Mouse (Mus musculus) liver, embryonic 11.5 days (tissue): Measurements from ENCODE around the gene Syn3. TPM values are rescaled to one million over a fixed set of nuclear protein-coding genes. Genes with fewer than 3 reads are reported as not detected.

Source experiments
- ATAC-seq: fragments of 200-750 bp; cut with Nextera tagmentation; replicated peaks from 2 replicates; pipeline ENCODE4 v1.8.0; 2017; ENCODE audit warnings: moderate number of reproducible peaks, mild to moderate bottlenecking, moderate TSS enrichment, moderate library complexity; ENCODE audit not compliant: low FRiP score
- DNase-seq: peaks from one replicate; pipeline ENCODE4 v3.0.0-alpha.2; 2017; ENCODE audit warnings: low spot score
- H3K27ac ChIP-seq: fragments of 300-500 bp; sonication (generic); 2 replicates; pipeline ENCODE4 v1.5.1; 2014; ENCODE audit warnings: mild to moderate bottlenecking, low read depth, low read length, control low read depth
- H3K27me3 ChIP-seq: fragments of 300-500 bp; sonication (generic); replicated peaks from 2 replicates; pipeline ENCODE4 v1.6.1; 2014; ENCODE audit warnings: low read length, mixed read lengths; ENCODE audit not compliant: control insufficient read depth, insufficient read depth
- H3K36me3 ChIP-seq: fragments of 300-500 bp; sonication (generic); 2 replicates; pipeline ENCODE4 v1.6.1; 2014; ENCODE audit warnings: mild to moderate bottlenecking, low read length, moderate library complexity, mixed read lengths; ENCODE audit not compliant: control insufficient read depth, insufficient read depth
- H3K4me1 ChIP-seq: fragments of 300-500 bp; sonication (generic); replicated peaks from 2 replicates; pipeline ENCODE4 v1.6.1; 2014; ENCODE audit warnings: low read length, mixed read lengths; ENCODE audit not compliant: control insufficient read depth, insufficient read depth
- H3K4me2 ChIP-seq: fragments of 300-500 bp; sonication (generic); 2 replicates; pipeline ENCODE4 v1.6.1; 2014; ENCODE audit warnings: mild to moderate bottlenecking, control low read depth, moderate library complexity
- H3K4me3 ChIP-seq: fragments of 300-500 bp; sonication (generic); 2 replicates; pipeline ENCODE4 v1.5.1; 2014; ENCODE audit warnings: low read depth, low read length, control low read depth
- H3K9ac ChIP-seq: fragments of 300-500 bp; sonication (generic); 2 replicates; pipeline ENCODE4 v1.6.1; 2014; ENCODE audit warnings: low read depth, low read length, control low read depth
- H3K9me3 ChIP-seq: fragments of 300-500 bp; sonication (generic); 2 replicates; pipeline ENCODE4 v1.6.1; 2016; ENCODE audit warnings: low read length, inconsistent platforms, mixed read lengths; ENCODE audit not compliant: control insufficient read depth
- WGBS: fragments of 180-500 bp; shearing (Covaris S2); extraction: QIAGEN DNeasy Blood & Tissue Kit; methylation state at CpG from one replicate; pipeline ENCODE4 v1.1.7; 2014; 5-methylcytosine and 5-hydroxymethylcytosine counted together
- polyA plus RNA-seq: library from polyadenylated mRNA; unstranded; fragments of >200 nt; fragmentation: Nextera tagmentation; extraction: Ambion mirVana; gene quantifications from 2 replicates; pipeline ENCODE4 v1.2.1, GENCODE M21; 2014

Syn3 gene
- polyA plus RNA-seq, 1 experiment from 2014 or later = 0.58 TPM

- 42% methylated on average over 2 of the region's 2 CpGs for WGBS
Observed at GRCm38 (mm10) chr10:86168084-86168483, 330.6 kb downstream of the Syn3 start.

DNA sequence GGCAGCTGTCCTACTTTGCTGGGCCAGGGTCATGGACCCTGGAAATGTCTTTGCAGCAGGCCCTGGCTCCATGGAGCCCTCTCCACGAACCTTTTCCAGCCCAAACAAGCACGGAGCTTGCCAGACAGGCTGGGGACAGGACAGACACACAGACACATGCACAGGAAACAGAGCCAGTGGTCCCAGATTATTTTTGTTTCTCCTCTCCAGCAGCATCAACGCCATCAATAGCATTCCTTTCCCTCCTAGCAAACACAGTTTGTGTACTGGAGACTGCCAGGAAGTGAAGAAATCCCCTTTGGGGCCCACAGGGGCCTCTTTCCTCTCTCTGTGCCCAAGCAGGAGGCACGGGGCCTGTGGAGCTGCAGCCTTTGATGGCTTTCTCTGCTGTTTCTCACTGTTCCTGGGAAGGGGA is 331.8 kb downstream of the Syn3 start:
- Histone ChIP-seq H3K9ac (no peak overlapping the region), H3K27ac (no peak overlapping the region), H3K4me2 (no peak overlapping the region), H3K27me3 (no peaks in the 10 kb centered on the region), H3K36me3 (no peaks in the 10 kb centered on the region), H3K4me1 (0 out of 2 replicates have a peak, but pooled peaks cover 4% of the 10 kb centered on the region), H3K4me3 (no peak overlapping the region), H3K9me3 (no peaks in the 10 kb centered on the region)
- ATAC-seq (no peak), DNase-seq (no peak)
- WGBS = 6% methylated on average over 4 of the region's 4 CpGs

More at GRCm38 (mm10) chr10:86168084-86168483, 330.6 kb downstream of the Syn3 start:
- H3K4me3 ChIP-seq = no peak overlapping the region
- no peaks in the 10 kb centered on the region for H3K27me3 ChIP-seq
- no peaks in the 10 kb centered on the region for H3K9me3 ChIP-seq
- 0 out of 2 replicates have a peak, but pooled peaks cover 4% of the 10 kb centered on the region for H3K4me1 ChIP-seq
- no peaks in the 10 kb centered on the region for H3K36me3 ChIP-seq
- no peak overlapping the region for H3K9ac ChIP-seq
- no peak overlapping the region for H3K4me2 ChIP-seq
- ATAC-seq (no peak), DNase-seq (no peak)
- no peak overlapping the region for H3K27ac ChIP-seq

DNA sequence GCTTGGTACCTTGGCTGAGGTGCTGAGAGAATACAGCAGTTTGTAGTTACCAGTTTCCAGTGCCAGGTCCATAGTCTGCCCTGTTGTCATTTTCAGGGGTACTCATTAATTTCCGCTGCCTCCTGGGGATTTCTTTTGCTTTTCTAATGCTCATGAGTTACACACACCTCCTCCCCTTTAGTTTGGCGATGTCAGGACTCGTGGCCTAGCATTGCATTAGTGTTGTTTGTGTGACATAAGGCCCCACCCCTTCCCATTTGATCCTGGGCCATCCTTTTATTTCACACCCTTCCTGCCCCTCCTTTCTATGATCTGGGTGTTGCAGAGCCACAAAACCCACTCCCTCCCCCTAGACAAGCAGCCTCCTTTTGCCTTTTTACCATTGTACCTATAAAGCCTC is 334.6 kb downstream of the Syn3 start:
- 69% methylated on average over 3 of the region's 3 CpGs for WGBS

DNA sequence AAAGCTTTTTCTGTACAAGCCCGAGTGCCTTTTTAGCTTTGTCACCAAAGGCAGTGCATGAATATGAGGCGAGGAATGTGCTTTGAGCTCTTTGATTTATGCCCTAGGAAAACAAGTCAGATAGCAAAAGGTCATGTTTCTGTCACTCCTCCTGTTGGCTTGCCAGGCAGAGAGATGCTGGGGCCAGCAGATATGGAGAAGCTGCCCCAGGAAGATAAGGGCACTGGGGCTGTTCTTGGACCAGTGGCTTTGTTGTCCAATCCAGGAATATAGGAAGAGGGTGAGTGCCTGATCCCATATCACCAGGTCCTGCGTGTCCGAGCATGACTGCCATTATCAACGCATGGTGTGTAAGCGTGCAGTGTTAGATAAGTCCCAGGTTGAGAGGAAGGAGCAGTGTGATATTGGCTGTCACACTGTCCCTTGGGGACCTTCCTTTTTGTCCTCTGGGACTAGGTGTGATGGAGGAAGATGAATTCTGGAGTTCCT is 336.9 kb downstream of the Syn3 start:
- Histone ChIP-seq H3K27ac (no peak overlapping the region), H3K4me2 (no peak overlapping the region), H3K9me3 (no peaks in the 10 kb centered on the region), H3K36me3 (no peaks in the 10 kb centered on the region), H3K4me1 (peaks cover 5% of the 10 kb centered on the region; the same call in 1 of the 2 replicates), H3K27me3 (no peaks in the 10 kb centered on the region), H3K9ac (no peak overlapping the region), H3K4me3 (no peak overlapping the region)
- no peak for DNase-seq
- 19% methylated on average over 6 of the region's 6 CpGs for WGBS
- peak; percentile 84 for ATAC-seq

More for the DNA sequence above, 334.6 kb downstream of the Syn3 start:
- Histone ChIP-seq H3K27me3 (no peaks in the 10 kb centered on the region), H3K36me3 (no peaks in the 10 kb centered on the region), H3K9ac (no peak overlapping the region), H3K27ac (no peak overlapping the region), H3K4me3 (no peak overlapping the region), H3K4me1 (peaks cover 7% of the 10 kb centered on the region; the same call in 1 of the 2 replicates), H3K4me2 (no peak overlapping the region), H3K9me3 (no peaks in the 10 kb centered on the region)
- DNase-seq (no peak), ATAC-seq (no peak)

DNA sequence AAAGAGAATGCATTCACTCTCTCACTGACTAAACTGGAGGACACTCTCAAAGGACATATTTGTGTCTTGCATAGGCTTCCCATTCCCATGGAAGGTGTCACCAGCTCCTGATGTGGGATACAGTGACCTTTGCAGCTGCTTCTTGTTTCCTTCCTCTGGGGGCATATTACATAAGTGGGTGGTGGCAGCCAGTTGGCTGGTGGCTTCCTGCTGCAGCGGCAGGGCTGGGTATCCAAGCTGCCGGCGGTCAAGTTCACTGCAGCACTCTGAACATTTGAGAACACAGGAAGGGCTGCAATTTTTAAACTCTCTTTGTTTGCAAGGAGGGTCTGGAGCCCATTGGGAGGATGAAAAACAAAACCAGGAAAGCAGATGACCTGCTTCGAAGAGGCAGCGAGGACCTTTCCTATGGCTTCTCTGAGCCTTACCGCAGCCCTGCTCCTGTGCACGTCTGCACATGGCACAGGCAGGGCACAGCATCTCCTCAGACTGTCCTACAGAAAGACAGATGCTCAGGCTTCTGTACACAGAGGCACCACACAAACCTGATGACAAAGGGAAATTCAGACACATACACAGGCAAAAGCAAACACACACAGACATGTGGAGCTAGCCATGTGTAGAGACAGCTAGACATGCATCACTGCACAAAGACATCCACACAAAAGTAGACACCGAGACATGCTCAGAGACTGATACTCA is 340.3 kb downstream of the Syn3 start:
- Histone ChIP-seq H3K4me3 (no peak overlapping the region), H3K4me1 (peaks cover 3% of the 10 kb centered on the region; the same call in 1 of the 2 replicates), H3K9ac (no peak overlapping the region), H3K36me3 (no peaks in the 10 kb centered on the region), H3K9me3 (no peaks in the 10 kb centered on the region), H3K27ac (no peak overlapping the region), H3K27me3 (no peaks in the 10 kb centered on the region), H3K4me2 (no peak overlapping the region)
- ATAC-seq = no peak
- WGBS = 71% methylated on average over 8 of the region's 8 CpGs
- no peak for DNase-seq

- no peaks in the 10 kb centered on the region for H3K4me1 ChIP-seq
- H3K36me3 ChIP-seq = no peaks in the 10 kb centered on the region
- no peaks in the 10 kb centered on the region for H3K27me3 ChIP-seq
- 63% methylated on average over 3 of the region's 3 CpGs for WGBS
- H3K27ac ChIP-seq = no peak overlapping the region
- no peak for ATAC-seq
- no peak overlapping the region for H3K4me2 ChIP-seq
- no peak overlapping the region for H3K9ac ChIP-seq
- H3K9me3 ChIP-seq = no peaks in the 10 kb centered on the region
- no peak for DNase-seq
- no peak overlapping the region for H3K4me3 ChIP-seq
Observed at GRCm38 (mm10) chr10:86155344-86155743, 343.4 kb downstream of the Syn3 start.

DNA sequence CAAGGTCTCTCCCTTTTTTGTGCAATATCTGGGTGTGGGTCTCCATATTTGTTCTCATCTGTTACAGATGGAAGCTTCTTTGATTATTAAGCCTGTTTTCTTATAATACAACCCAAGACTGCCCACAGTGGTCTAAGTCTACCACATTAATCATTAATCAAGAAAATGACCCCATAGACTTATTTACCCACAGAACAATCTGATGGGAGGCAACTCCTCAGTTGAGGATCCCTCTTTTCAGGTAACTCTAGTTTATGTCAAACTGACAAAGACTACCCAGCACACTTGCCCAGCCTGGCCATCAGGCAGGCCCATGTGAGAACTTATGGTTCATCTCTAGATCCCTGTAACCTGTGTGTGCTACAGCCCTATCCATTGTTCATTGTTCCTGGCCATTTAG is 345.5 kb downstream of the Syn3 start:
- Histone ChIP-seq H3K36me3 (no peaks in the 10 kb centered on the region), H3K27me3 (no peaks in the 10 kb centered on the region), H3K4me3 (no peak overlapping the region), H3K27ac (no peak overlapping the region), H3K4me1 (no peaks in the 10 kb centered on the region), H3K9ac (no peak overlapping the region), H3K4me2 (no peak overlapping the region), H3K9me3 (no peaks in the 10 kb centered on the region)
- DNase-seq = no peak
- ATAC-seq = no peak

DNA sequence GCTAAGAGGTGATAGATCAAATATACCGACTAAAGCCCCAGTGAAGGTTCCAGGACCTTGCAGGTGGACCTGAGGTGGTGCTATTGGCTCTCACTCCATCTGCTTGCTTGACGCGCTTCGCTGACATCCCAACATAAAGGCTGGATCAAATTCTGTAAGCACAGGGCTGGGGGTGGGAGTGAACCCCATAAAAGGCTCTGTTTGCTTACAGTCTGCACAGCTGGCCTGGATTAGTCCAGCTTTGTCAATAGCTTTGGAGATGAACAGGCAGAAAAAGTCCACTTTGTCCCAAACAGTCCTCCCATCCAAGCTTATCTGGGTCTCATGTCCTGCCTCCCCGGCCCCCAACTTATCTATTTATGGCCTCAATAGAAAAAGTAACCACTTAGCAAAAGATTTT is 347.3 kb downstream of the Syn3 start:
- 82% methylated on average over 5 of the region's 5 CpGs for WGBS

GRCm38 (mm10) chr10:86150076-86150475 is 348.6 kb downstream of the Syn3 start:
- DNase-seq (no peak), ATAC-seq (no peak)
- 41% methylated on average over 1 of the region's 1 CpGs for WGBS
- H3K9ac ChIP-seq = no peak overlapping the region
- H3K9me3 ChIP-seq = no peaks in the 10 kb centered on the region
- H3K4me3 ChIP-seq = no peak overlapping the region
- H3K4me1 ChIP-seq = no peaks in the 10 kb centered on the region
- no peak overlapping the region for H3K4me2 ChIP-seq
- no peaks in the 10 kb centered on the region for H3K36me3 ChIP-seq
- H3K27me3 ChIP-seq = no peaks in the 10 kb centered on the region
- H3K27ac ChIP-seq = no peak overlapping the region

More for the DNA sequence above, 347.3 kb downstream of the Syn3 start:
- ATAC-seq = no peak
- DNase-seq = no peak
- Histone ChIP-seq H3K4me2 (no peak overlapping the region), H3K36me3 (no peaks in the 10 kb centered on the region), H3K9ac (no peak overlapping the region), H3K27ac (no peak overlapping the region), H3K27me3 (no peaks in the 10 kb centered on the region), H3K9me3 (no peaks in the 10 kb centered on the region), H3K4me1 (no peaks in the 10 kb centered on the region), H3K4me3 (no peak overlapping the region)
